In the genomic region with DNA sequence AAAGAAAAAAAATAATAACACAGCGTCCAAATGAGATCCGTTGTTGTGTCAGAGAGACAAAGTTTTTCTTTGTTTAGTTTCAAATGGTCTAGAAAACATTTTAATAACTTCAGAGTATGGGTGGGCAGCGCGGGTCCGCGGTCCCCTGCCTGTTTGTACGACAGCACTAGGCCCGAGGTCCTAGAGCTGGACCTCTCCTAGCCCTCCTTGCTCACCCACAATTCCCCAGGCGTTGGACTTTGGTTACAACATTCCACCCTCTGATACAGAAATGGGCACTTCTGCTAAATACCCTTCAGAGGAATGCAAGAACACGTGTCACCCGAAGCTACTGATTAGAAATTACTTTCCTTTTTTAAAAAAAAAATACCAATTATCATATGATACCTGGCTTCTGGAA, we compare ENCODE assay signal across 12 mouse cellular contexts.
DNase-seq lines count a peak whose midpoint lies in the region; ATAC-seq lines count a peak whose summit lies in the region.
"Had no signal": no experiment of that assay in that cellular context is flagged by ENCODE, and none has a peak within 500 bp of the region (broad histone marks: within the 10 kb centered on the region; RNA-seq: fewer than 3 reads in every experiment).

No protein-coding gene starts in this region.

- ATAC-seq in heart, embryonic 14.5 days (ENCODE audit: insufficient number of reproducible peaks, insufficient read depth, low FRiP score, low read depth), result no peak
- peak; percentile 44; the same call in 1 of the 2 replicates for ATAC-seq in forebrain, embryonic 12.5 days (ENCODE audit: low FRiP score)
- ATAC-seq in hindbrain, embryonic 14.5 days (ENCODE audit: low FRiP score), result no peak
- ATAC-seq in midbrain, embryonic 11.5 days (ENCODE audit: low FRiP score), result peak; percentile 56
- no peak for ATAC-seq in monocyte, adult 5-6 weeks (replicated peaks; ENCODE audit: insufficient number of reproducible peaks, low FRiP score, low TSS enrichment, poor library complexity, severe bottlenecking)

- peaks cover 8 to 11% of the 10 kb centered on the region in 2 experiments; a peak in 3 of 4 replicates for H3K4me1 ChIP-seq in heart, embryonic 14.5 days (ENCODE audit: control insufficient read depth in 2 of 2, insufficient read depth in 2 of 2, low read length in 2 of 2)
- peaks cover 38% of the 10 kb centered on the region for H3K4me1 ChIP-seq in forebrain, embryonic 12.5 days
- peaks cover 32% of the 10 kb centered on the region for H3K4me1 ChIP-seq in hindbrain, embryonic 14.5 days (replicated peaks; ENCODE audit: control insufficient read depth, insufficient read depth, low read length)
- peaks cover 31% of the 10 kb centered on the region for H3K4me1 ChIP-seq in midbrain, embryonic 11.5 days (ENCODE audit: control insufficient read depth, insufficient read depth, low read length)
- H3K4me1 ChIP-seq: liver, embryonic 15.5 days had no signal

- peak overlapping the region; percentile 41; the same call in 1 of the 2 replicates for H3K9ac ChIP-seq in heart, embryonic 14.5 days (ENCODE audit: low read length)
- no peak overlapping the region for H3K9ac ChIP-seq in forebrain, embryonic 12.5 days
- H3K9ac ChIP-seq in hindbrain, embryonic 14.5 days, result 0 out of 2 replicates have a peak overlapping the region, but pooled peaks have one; percentile 8
- H3K9ac ChIP-seq in midbrain, embryonic 11.5 days (ENCODE audit: low read length), result no peak overlapping the region
- H3K9ac ChIP-seq: liver, embryonic 15.5 days had no signal

- WGBS in heart, embryonic 14.5 days, result 57% methylated on average over 11 of the region's 11 CpGs
- WGBS in forebrain, embryonic 12.5 days, result 17% methylated on average over 11 of the region's 11 CpGs
- WGBS in hindbrain, embryonic 14.5 days, result 32% methylated on average over 11 of the region's 11 CpGs
- 70% methylated on average over 11 of the region's 11 CpGs for WGBS in midbrain, embryonic 11.5 days

- peak overlapping the region; percentile 58 for H3K4me2 ChIP-seq in heart, embryonic 14.5 days (ENCODE audit: low read length)
- peak overlapping the region; percentile 41 for H3K4me2 ChIP-seq in forebrain, embryonic 12.5 days
- peak overlapping the region; percentile 42 for H3K4me2 ChIP-seq in hindbrain, embryonic 14.5 days (replicated peaks)
- H3K4me2 ChIP-seq in midbrain, embryonic 11.5 days, result 0 out of 2 replicates have a peak overlapping the region, but pooled peaks have one; percentile 40
- H3K4me2 ChIP-seq: liver, embryonic 15.5 days had no signal

- H3K4me3 ChIP-seq in heart, embryonic 14.5 days (ENCODE audit: control insufficient read depth in 1 of 2, insufficient read depth in 1 of 2, low read depth in 1 of 2, low read length in 2 of 2), result no peak overlapping the region
- H3K4me3 ChIP-seq in forebrain, embryonic 12.5 days (replicated peaks), result no peak overlapping the region
- H3K4me3 ChIP-seq in hindbrain, embryonic 14.5 days (replicated peaks; ENCODE audit: low read length), result no peak overlapping the region
- H3K4me3 ChIP-seq in midbrain, embryonic 11.5 days (ENCODE audit: low read depth, low read length), result no peak overlapping the region
- H3K4me3 ChIP-seq: liver, embryonic 15.5 days had no signal

- no peak for DNase-seq in heart, adult 8-10 months (ENCODE audit: low spot score)
- no peak for DNase-seq in hindbrain, embryonic 14.5 days (ENCODE audit: low spot score)
- DNase-seq in midbrain, embryonic 11.5 days (ENCODE audit: low spot score, missing footprints), result no peak
- DNase-seq in cerebellum, adult 18-20 months, result no peak
- DNase-seq in thymus, postnatal 14 days, result no peak
- DNase-seq: adrenal gland, postnatal 14 days; cerebellum, adult 8-10 months; right cerebral cortex, postnatal 25 days had no signal

- no peaks in the 10 kb centered on the region for H3K9me3 ChIP-seq in heart, embryonic 14.5 days (ENCODE audit: control insufficient read depth, low read length)
- H3K9me3 ChIP-seq in forebrain, embryonic 12.5 days, result no peaks in the 10 kb centered on the region
- no peaks in the 10 kb centered on the region for H3K9me3 ChIP-seq in hindbrain, embryonic 14.5 days (ENCODE audit: control insufficient read depth, low read length)
- H3K9me3 ChIP-seq in midbrain, embryonic 11.5 days (ENCODE audit: control insufficient read depth, low read length), result no peaks in the 10 kb centered on the region
- H3K9me3 ChIP-seq: liver, embryonic 15.5 days had no signal

- H3K27ac ChIP-seq in heart, embryonic 14.5 days (replicated peaks in 1 of 2; ENCODE audit: control insufficient read depth in 1 of 2, insufficient read depth in 1 of 2, low read depth in 2 of 2, low read length in 2 of 2), result no peak overlapping the region
- peak overlapping the region; percentile 70 for H3K27ac ChIP-seq in forebrain, embryonic 12.5 days
- H3K27ac ChIP-seq in hindbrain, embryonic 14.5 days, result no peak overlapping the region
- H3K27ac ChIP-seq in midbrain, embryonic 11.5 days (ENCODE audit: low read depth, low read length), result no peak overlapping the region
- H3K27ac ChIP-seq: liver, embryonic 15.5 days had no signal

- H3K36me3 ChIP-seq in heart, embryonic 14.5 days (ENCODE audit: control insufficient read depth, insufficient read depth, low read length), result no peaks in the 10 kb centered on the region
- no peaks in the 10 kb centered on the region for H3K36me3 ChIP-seq in forebrain, embryonic 12.5 days (replicated peaks)
- 0 out of 2 replicates have a peak, but pooled peaks cover 1% of the 10 kb centered on the region for H3K36me3 ChIP-seq in hindbrain, embryonic 14.5 days (replicated peaks; ENCODE audit: control insufficient read depth, insufficient read depth)
- no peaks in the 10 kb centered on the region for H3K36me3 ChIP-seq in midbrain, embryonic 11.5 days (ENCODE audit: control insufficient read depth, insufficient read depth, low read length)
- H3K36me3 ChIP-seq: liver, embryonic 15.5 days had no signal

- no peaks in the 10 kb centered on the region for H3K27me3 ChIP-seq in heart, embryonic 14.5 days (ENCODE audit: control insufficient read depth, insufficient read depth, low read length)
- H3K27me3 ChIP-seq in forebrain, embryonic 12.5 days, result peaks cover 83% of the 10 kb centered on the region
- no peaks in the 10 kb centered on the region for H3K27me3 ChIP-seq in hindbrain, embryonic 14.5 days (ENCODE audit: control insufficient read depth, insufficient read depth, low read length)
- H3K27me3 ChIP-seq in midbrain, embryonic 11.5 days (ENCODE audit: control insufficient read depth, insufficient read depth, low read length), result peaks cover 3% of the 10 kb centered on the region; the same call in 1 of the 2 replicates
- H3K27me3 ChIP-seq: liver, embryonic 15.5 days had no signal

Comparison
In these comparisons a context has a peak if more than half of its experiments do, and no peak if none do; other contexts are left out.
1. ATAC-seq: peak in forebrain, embryonic 12.5 days (single experiment) and midbrain, embryonic 11.5 days (single experiment); none in heart, embryonic 14.5 days (single experiment), hindbrain, embryonic 14.5 days (single experiment) and monocyte, adult 5-6 weeks (single experiment).
2. H3K9ac ChIP-seq: peak in heart, embryonic 14.5 days (single experiment) and hindbrain, embryonic 14.5 days (single experiment); none in forebrain, embryonic 12.5 days (single experiment) and midbrain, embryonic 11.5 days (single experiment).
3. Peak in every context shown above with its lines, with median percentiles within 50 percentile points of each other: H3K4me2 ChIP-seq.